Mouse (Mus musculus) liver, embryonic 14.5 days (tissue): ENCODE measurements around the gene Mbd5. TPM values are rescaled to one million over a fixed set of nuclear protein-coding genes. Genes with fewer than 3 reads are reported as not detected.
A peak's percentile ranks its signal among the peaks of the same experiment; 100 is the strongest.

Experiments
- ATAC-seq: fragments of 200-750 bp; cut with Nextera tagmentation; 2 replicates; pipeline ENCODE4 v1.8.0; 2017; ENCODE audit warnings: moderate number of reproducible peaks, mild to moderate bottlenecking, moderate library complexity; ENCODE audit not compliant: insufficient read depth
- DNase-seq, 3 experiments: peaks; one replicate each; pipeline ENCODE4 v3.0.0-alpha.2; 2012 to 2013; ENCODE audit warnings: low read depth in 3 of 3, low spot score in 3 of 3
- H3K27ac ChIP-seq: fragments of 300-500 bp; sonication (generic); 2 replicates; pipeline ENCODE4 v1.5.1; 2014; ENCODE audit warnings: moderate library complexity, mild to moderate bottlenecking, control low read depth, inconsistent platforms
- H3K27me3 ChIP-seq: fragments of 300-500 bp; sonication (generic); 2 replicates; pipeline ENCODE4 v1.6.1; 2014; ENCODE audit warnings: mild to moderate bottlenecking, low read length, moderate library complexity; ENCODE audit not compliant: control insufficient read depth, insufficient read depth
- H3K36me3 ChIP-seq: fragments of 300-500 bp; sonication (generic); replicated peaks from 2 replicates; pipeline ENCODE4 v1.6.1; 2014; ENCODE audit warnings: low read depth; ENCODE audit not compliant: control insufficient read depth, insufficient read depth
- H3K4me1 ChIP-seq, 2 experiments: fragments of 200-500 bp in 1 of 2; fragments of 300-500 bp in 1 of 2; sonication (generic) in 1 of 2; replicated peaks; 2 replicates each; pipeline ENCODE4 v1.6.1; 2012 to 2014; ENCODE audit warnings: antibody characterized with exemption in 1 of 2, inconsistent platforms in 1 of 2, low read length in 1 of 2; ENCODE audit not compliant: control insufficient read depth in 2 of 2, insufficient read depth in 2 of 2
- H3K4me2 ChIP-seq: fragments of 300-500 bp; sonication (generic); 2 replicates; pipeline ENCODE4 v1.6.1; 2014; ENCODE audit warnings: low read depth, mild to moderate bottlenecking, control low read depth, moderate library complexity
- H3K4me3 ChIP-seq, 2 experiments: fragments of 200-500 bp in 1 of 2; fragments of 300-500 bp in 1 of 2; sonication (generic) in 1 of 2; 2 replicates each; pipeline ENCODE4 v1.5.1; 2012 to 2014; ENCODE audit warnings: low read depth in 2 of 2, low read length in 2 of 2, mild to moderate bottlenecking in 2 of 2, control low read depth in 1 of 2, inconsistent platforms in 1 of 2, moderate library complexity in 1 of 2; ENCODE audit not compliant: insufficient read depth in 1 of 2
- H3K9ac ChIP-seq: fragments of 300-500 bp; sonication (generic); replicated peaks from 2 replicates; pipeline ENCODE4 v1.6.1; 2014; ENCODE audit warnings: mild to moderate bottlenecking, control low read depth, moderate library complexity
- H3K9me3 ChIP-seq: fragments of 300-500 bp; sonication (generic); 2 replicates; pipeline ENCODE4 v1.6.1; 2016; ENCODE audit warnings: low read length, mixed read lengths; ENCODE audit not compliant: control insufficient read depth
- CTCF ChIP-seq: IDR thresholded peaks from 2 replicates; pipeline ENCODE4 v1.5.1; 2016; ENCODE audit warnings: antibody characterized with exemption, low read depth, control low read depth
- EP300 ChIP-seq: IDR thresholded peaks from 2 replicates; pipeline ENCODE4 v1.6.1; 2016; ENCODE audit warnings: antibody characterized with exemption, low read depth
- WGBS: fragments of 180-500 bp; shearing (Covaris S2); extraction: QIAGEN DNeasy Blood & Tissue Kit; methylation state at CpG from one replicate; pipeline ENCODE4 v1.1.7; 2014; ENCODE audit not compliant: insufficient replicate concordance; 5-methylcytosine and 5-hydroxymethylcytosine counted together
- polyA plus RNA-seq, 2 experiments: library from polyadenylated mRNA; depleted of rRNA in 1 of 2; stranded (reverse) in 1 of 2; unstranded in 1 of 2; fragments of >200 nt; fragmentation: Nextera tagmentation in 1 of 2; extraction: Ambion mirVana in 1 of 2; gene quantifications; 2 replicates each; pipeline versions ENCODE4 v1.2.1 to v1.2.3; 2012 to 2014

Mbd5 gene
- polyA plus RNA-seq, 2 experiments = 1.8 to 5.7 TPM

- H3K9ac ChIP-seq = no peak overlapping the region
- no peaks in the 10 kb centered on the region for H3K27me3 ChIP-seq
- H3K9me3 ChIP-seq = no peaks in the 10 kb centered on the region
- WGBS = 20% methylated on average over 1 of the region's 1 CpGs
- no peak overlapping the region for H3K27ac ChIP-seq
- DNase-seq = no peak
- no peak for ATAC-seq
- no peak for TF ChIP-seq CTCF
- TF ChIP-seq EP300 = no peak
- H3K4me1 ChIP-seq = no peaks in the 10 kb centered on the region
- no peak overlapping the region for H3K4me2 ChIP-seq
- H3K4me3 ChIP-seq = no peak overlapping the region
- H3K36me3 ChIP-seq = no peaks in the 10 kb centered on the region
Measured at GRCm38 (mm10) chr2:49153649-49154048, 204.3 kb downstream of the Mbd5 start.

- no peak overlapping the region for H3K27ac ChIP-seq
- no peak for TF ChIP-seq CTCF
- TF ChIP-seq EP300 = no peak
- H3K4me2 ChIP-seq = peak overlapping the region; percentile 4; the same call in 1 of the 2 replicates
- no peak overlapping the region for H3K9ac ChIP-seq
- no peaks in the 10 kb centered on the region for H3K9me3 ChIP-seq
- peak in 2 of 3 experiments; percentile 18 to 19 for DNase-seq
- 26% methylated on average over 5 of the region's 5 CpGs for WGBS
- no peak overlapping the region for H3K4me3 ChIP-seq
- no peaks in the 10 kb centered on the region for H3K4me1 ChIP-seq
- H3K27me3 ChIP-seq = no peaks in the 10 kb centered on the region
- ATAC-seq = peak; percentile 94
- H3K36me3 ChIP-seq = no peaks in the 10 kb centered on the region; the same call in 1 of the 2 replicates
Measured at GRCm38 (mm10) chr2:49160232-49160947, 211.1 kb downstream of the Mbd5 start.

DNA sequence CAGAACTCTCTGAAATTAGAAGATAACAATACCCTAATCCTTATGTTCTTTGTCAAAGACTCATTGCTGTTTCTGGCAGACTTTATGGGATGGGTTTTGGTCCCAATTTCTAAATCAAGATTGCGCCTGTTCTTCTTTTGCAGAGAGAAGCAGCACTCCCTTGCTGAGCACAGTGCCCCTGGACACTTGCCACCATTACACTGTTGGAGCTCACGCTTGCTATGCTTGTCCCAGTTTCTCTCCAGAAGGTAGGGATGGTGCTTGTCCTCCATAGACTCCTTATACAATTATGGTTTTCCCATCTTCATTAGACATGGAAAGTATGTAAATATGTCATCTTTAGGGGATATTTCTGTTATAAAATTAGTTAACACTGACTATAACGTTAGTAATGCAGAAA lies 220.5 kb downstream of the Mbd5 start:
- Histone ChIP-seq H3K27me3 (no peaks in the 10 kb centered on the region), H3K4me2 (no peak overlapping the region), H3K4me1 (no peaks in the 10 kb centered on the region), H3K27ac (no peak overlapping the region), H3K36me3 (no peaks in the 10 kb centered on the region), H3K9ac (no peak overlapping the region), H3K9me3 (no peaks in the 10 kb centered on the region), H3K4me3 (no peak overlapping the region)
- no peak for ATAC-seq
- TF ChIP-seq CTCF (no peak), EP300 (no peak)
- no peak for DNase-seq
- WGBS = 68% methylated on average over 3 of the region's 3 CpGs

DNA sequence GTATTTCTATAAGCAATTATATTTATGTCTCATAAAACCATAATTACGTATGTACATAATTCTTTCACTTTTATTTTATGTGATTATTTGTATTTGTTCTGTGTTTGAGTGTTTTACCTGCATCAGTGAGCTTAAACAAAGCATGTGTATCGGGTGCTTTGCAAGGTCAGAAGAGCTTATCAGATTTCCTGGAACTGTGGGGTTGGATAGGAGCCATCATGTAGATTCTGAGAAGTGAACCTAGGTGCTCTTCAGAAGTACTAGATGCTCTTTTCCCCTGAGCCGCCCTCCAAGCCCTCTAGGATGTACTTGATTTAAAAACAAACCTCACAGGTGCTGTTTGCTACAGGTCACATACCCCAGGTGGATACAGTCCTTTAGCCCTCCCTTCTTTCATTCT lies 227.7 kb downstream of the Mbd5 start:
- no peaks in the 10 kb centered on the region; a peak in 1 of 4 replicates for H3K4me1 ChIP-seq
- no peaks in the 10 kb centered on the region for H3K27me3 ChIP-seq
- H3K4me2 ChIP-seq = no peak overlapping the region
- no peak for TF ChIP-seq EP300
- TF ChIP-seq CTCF = no peak
- no peak for DNase-seq
- no peaks in the 10 kb centered on the region for H3K9me3 ChIP-seq
- H3K9ac ChIP-seq = no peak overlapping the region
- 41% methylated on average over 3 of the region's 3 CpGs for WGBS
- no peak overlapping the region for H3K4me3 ChIP-seq
- ATAC-seq = no peak
- H3K27ac ChIP-seq = no peak overlapping the region
- no peaks in the 10 kb centered on the region for H3K36me3 ChIP-seq

- ATAC-seq (no peak), DNase-seq (no peak)
- TF ChIP-seq EP300 (no peak), CTCF (no peak)
- H3K9ac ChIP-seq = no peak overlapping the region
- H3K4me3 ChIP-seq = no peak overlapping the region
- H3K4me1 ChIP-seq = no peaks in the 10 kb centered on the region
- H3K36me3 ChIP-seq = no peaks in the 10 kb centered on the region
- no peak overlapping the region for H3K27ac ChIP-seq
- WGBS = 59% methylated on average over 2 of the region's 2 CpGs
- H3K4me2 ChIP-seq = no peak overlapping the region
- H3K9me3 ChIP-seq = no peaks in the 10 kb centered on the region
- no peaks in the 10 kb centered on the region for H3K27me3 ChIP-seq
Measured at GRCm38 (mm10) chr2:49190984-49191383, 241.7 kb downstream of the Mbd5 start.
